In the genomic region with DNA sequence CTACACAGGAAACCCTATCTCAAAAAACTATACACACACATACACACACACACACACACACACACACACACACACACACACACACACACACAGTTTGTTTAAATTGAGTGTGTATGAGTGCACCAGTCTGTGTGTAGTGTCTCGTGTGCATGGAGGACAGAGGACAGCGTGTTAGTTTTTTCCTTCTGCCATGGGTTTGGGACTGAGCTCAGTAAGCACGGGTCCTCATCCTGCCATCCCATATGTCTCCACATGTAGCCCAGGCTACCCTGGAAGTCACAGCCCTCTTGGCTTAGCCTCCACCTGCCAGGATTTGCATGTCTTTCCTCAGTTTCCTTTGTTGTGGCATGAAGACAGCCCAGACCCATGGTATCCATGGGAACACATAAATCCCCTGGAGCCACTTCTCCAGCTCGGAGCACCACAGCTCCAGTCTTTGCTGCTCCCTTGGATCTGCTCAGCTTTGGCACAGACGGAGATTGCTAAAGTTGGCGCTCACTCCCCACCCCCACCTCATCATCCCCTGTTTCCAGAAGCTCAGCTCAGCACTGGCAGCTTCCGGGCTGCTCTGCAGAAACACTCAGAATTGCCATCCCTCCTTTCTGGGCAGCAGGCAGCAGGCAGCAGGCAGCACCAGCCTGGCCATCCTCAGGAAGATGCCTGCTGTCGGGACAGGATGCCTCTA, we compare ENCODE assay signal across 13 mouse cellular contexts. TPM values are rescaled to one million over a fixed set of nuclear protein-coding genes. Genes with fewer than 3 reads are reported as not detected.
DNase-seq lines count a peak whose midpoint lies in the region; TF ChIP-seq lines count a peak whose summit lies in the region.
"Had no signal": no experiment of that assay in that cellular context is flagged by ENCODE, and none has a peak within 500 bp of the region (broad histone marks: within the 10 kb centered on the region; RNA-seq: fewer than 3 reads in every experiment).

No protein-coding gene starts in this region.

- peak; percentile 53; the same call in 1 of the 2 replicates for TF ChIP-seq POLR2A in cortical plate, adult 2 months (IDR thresholded peaks at IDR 0.05; ENCODE audit: extremely low read depth, insufficient read depth, low read length)

- peaks cover 19% of the 10 kb centered on the region for H3K4me1 ChIP-seq in cortical plate, adult 2 months (ENCODE audit: control insufficient read depth, insufficient read depth, low read length)
- H3K4me1 ChIP-seq: liver, embryonic 12.5 days had no signal

- H3K27ac ChIP-seq in cortical plate, adult 2 months (ENCODE audit: insufficient read depth, low read length), result peak overlapping the region; percentile 79
- H3K27ac ChIP-seq: liver, embryonic 12.5 days had no signal

- peak; percentile 51 to 65 for DNase-seq in left cerebral cortex, adult 18-20 months (ENCODE audit: low spot score in 2 of 2)
- no peak for DNase-seq in left cerebral cortex, adult 11 months (ENCODE audit: low spot score)
- DNase-seq in layer of hippocampus, adult 8-10 months (ENCODE audit: low spot score in 2 of 2), result peak; percentile 59 to 64
- peak; percentile 82 to 88 for DNase-seq in right cerebral cortex, postnatal 10 days (ENCODE audit: low spot score in 2 of 2)
- no peak for DNase-seq in cerebellum, adult 8-10 months
- no peak for DNase-seq in cerebellum, postnatal 25 days
- DNase-seq: adrenal gland, adult 2 months; embryo, embryonic 11 days; heart, postnatal 14 days; kidney, adult 18-20 months; retina, postnatal 1 day had no signal

- no peak overlapping the region for H3K4me3 ChIP-seq in cortical plate, adult 2 months (ENCODE audit: insufficient read depth, low read length)
- H3K4me3 ChIP-seq: liver, embryonic 12.5 days had no signal

- no peak for TF ChIP-seq CTCF in cortical plate, adult 2 months (IDR thresholded peaks at IDR 0.05; ENCODE audit: extremely low read depth, insufficient read depth, low read length)

RNA-seq across cellular contexts. Expression of gene Dusp7, which starts 41.2 kb away (rescaled TPM):
- total RNA-seq in left cerebral cortex, adult 18-20 months (2021), result 100 to 1,000 TPM; 106 to 111 TPM
- 128 and 130 TPM in 2 replicates for polyA plus RNA-seq in cortical plate, adult 2 months (2012; rRNA removed)
- total RNA-seq in layer of hippocampus, adult 8-10 months (2022), result 10 to 100 TPM; 78.0 to 84.8 (median 80.5) TPM

RNA-seq across cellular contexts. Expression of gene Poc1a, which starts 46.4 kb away (rescaled TPM):
- total RNA-seq in left cerebral cortex, adult 18-20 months (2021), result 10 to 100 TPM; 14.8 to 16.1 TPM
- 32.6 and 34.8 TPM in 2 replicates for polyA plus RNA-seq in cortical plate, adult 2 months (2012; rRNA removed)
- total RNA-seq in layer of hippocampus, adult 8-10 months (2022), result 10 to 100 TPM; 14.7 to 17.7 (median 16.2) TPM

Comparison
In these comparisons a context has a peak if more than half of its experiments do, and no peak if none do; other contexts are left out.
1. DNase-seq: peak in left cerebral cortex, adult 18-20 months (2 of 2), layer of hippocampus, adult 8-10 months (2 of 2) and right cerebral cortex, postnatal 10 days (2 of 2); none in left cerebral cortex, adult 11 months (single experiment), cerebellum, adult 8-10 months (single experiment) and cerebellum, postnatal 25 days (0 of 2).